Mouse (Mus musculus) erythroblast, embryonic 14.5 days (primary cell): ENCODE data around the gene Cln3.

Experiments used
- GATA1 ChIP-seq: IDR thresholded peaks from 2 replicates; pipeline ENCODE4 v1.6.1; 2012; ENCODE audit warnings: low read length, inconsistent platforms, mixed read lengths
- TAL1 ChIP-seq: IDR thresholded peaks from 3 replicates; pipeline ENCODE4 v1.6.1; 2012; ENCODE audit warnings: low read length, inconsistent platforms, mixed read lengths

- TF ChIP-seq TAL1 (no peak), GATA1 (no peak)
These were observed 45.4 kb upstream of the Cln3 start, which contains the start of gene Nupr1 for GRCm38 (mm10) chr7:126630824-126631518.
